Mouse (Mus musculus) adrenal gland, postnatal 4 days (tissue): ENCODE data around the gene Olfr1217. TPM values are rescaled to one million over a fixed set of nuclear protein-coding genes. Genes with fewer than 3 reads are reported as not detected.
"Not testable (repeated sequence)": the region's sequence is repeated elsewhere in the genome, so short reads cannot be mapped to it uniquely, and the experiment has no call there.

ENCODE experiments used
- DNase-seq, 2 experiments: peaks; one replicate each; pipeline ENCODE4 v3.0.0; 2021 to 2022; ENCODE audit warnings: low spot score in 2 of 2, mixed read lengths in 2 of 2
- long read RNA-seq, 2 experiments: library from polyadenylated mRNA; stranded (forward); transcript quantifications; one replicate each; pipeline ENCODE4 v2.0.0; 2021
- total RNA-seq, 2 experiments: library from RNA; stranded (reverse); gene quantifications; 2 replicates each; pipeline ENCODE4 v1.2.3; 2021

Olfr1217 gene
- total RNA-seq: not detected
- long read RNA-seq, experiment 1: 0 reads
- long read RNA-seq, experiment 2: 0 reads

DNA sequence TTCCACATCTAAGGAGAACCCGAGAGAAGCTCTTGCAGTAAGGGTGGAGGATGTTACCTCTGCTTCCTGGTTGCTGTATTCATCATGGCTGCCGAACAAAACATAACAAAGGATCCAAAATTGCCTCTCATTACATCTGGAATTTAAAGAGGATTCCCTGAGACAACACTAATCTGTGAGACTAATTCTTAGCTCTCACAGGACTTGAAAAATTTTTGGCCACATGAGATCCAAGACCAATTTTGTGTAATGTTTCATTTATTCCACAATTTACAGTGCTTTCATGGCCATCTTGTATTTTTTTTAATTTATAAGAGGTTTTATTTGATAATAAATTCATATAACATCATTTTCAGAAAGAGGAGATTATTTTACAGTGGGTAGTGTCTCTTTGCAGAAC lies at the start of gene Olfr1217:
TSS of gene Olfr1217 (minus strand) at position 101 of the 400 bp plus-strand sequence.
- DNase-seq: no peak

DNA sequence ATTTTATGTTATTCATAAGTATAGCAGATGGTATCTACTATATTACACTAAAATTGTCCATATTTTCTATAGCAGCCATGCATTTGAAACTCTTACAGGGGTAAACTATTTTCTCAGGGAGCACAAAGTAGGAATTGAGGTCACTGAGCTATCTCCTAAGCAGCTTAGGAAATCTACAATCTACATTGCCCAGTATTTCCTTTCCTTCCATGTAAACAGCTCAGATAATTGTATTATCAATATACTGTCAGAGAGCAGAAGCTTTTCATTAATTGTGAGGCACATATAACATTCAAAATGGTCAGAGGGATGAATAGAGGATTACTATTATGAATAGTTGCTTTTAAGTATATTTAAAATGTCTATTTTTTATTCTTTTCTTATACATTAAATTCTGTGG lies 49.6 kb upstream of the Olfr1217 start:
- no peak for DNase-seq

DNA sequence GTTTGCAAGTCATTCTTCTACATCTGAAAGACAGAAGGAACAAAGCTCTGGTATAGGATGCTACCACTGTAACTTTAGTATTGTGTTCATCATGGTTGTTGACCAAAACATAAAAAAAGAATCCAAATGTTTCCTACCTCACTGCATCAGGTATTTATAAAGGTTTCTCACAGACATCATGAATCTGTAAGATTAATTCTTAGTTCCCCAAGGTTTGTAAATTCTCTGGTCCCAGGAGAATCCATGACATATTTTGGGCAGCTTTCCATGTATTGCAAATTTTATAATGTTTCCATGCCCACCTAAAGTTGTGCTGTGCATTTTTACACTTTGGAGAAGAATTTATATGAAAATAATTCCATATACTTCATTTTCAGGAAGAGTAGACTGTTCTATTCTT lies 29.2 kb upstream of the Olfr1217 start, which contains the start of gene Olfr1218:
TSS of gene Olfr1218 (minus strand) at position 101 of the 400 bp plus-strand sequence.
- DNase-seq: no peak

DNA sequence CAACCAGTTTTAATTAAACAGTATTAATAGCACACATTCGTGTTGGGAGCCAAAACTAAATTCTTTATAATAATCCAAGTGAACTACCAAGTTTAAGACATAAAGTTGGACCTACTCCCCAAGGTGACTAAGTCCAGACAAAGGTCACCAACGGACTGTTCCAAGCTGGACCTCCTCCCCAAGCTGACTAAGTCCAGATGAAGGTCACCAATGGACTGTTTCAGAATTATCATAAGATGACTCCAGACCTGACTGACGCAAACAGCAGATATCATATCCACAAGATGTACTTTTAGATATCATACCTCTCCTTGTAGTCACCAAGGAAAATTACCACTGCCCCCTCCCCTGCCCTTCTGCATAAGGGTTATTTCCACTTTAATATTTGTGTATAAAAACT lies 10.4 kb downstream of the Olfr1217 start:
- DNase-seq: not testable (repeated sequence)

DNA sequence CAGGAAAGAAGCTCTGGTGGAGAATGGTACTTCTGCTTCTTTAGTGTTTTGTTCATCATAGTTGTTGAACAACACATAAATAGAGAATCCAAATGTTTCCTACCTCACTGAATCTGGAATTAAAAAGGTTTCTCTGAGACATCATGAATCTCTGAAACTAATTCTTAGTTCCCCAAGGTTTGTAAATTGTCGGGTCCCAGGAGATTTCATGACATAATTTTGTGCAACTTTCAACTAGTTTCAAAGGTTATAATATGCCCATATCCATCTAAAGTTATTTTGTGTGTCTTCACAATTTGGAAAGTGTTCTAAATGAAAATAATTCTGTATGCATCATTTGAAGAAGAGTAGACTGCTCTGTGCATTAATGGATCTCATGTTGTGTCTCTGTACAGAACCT lies 13.6 kb downstream of the Olfr1217 start, which contains the start of gene Olfr1216:
TSS of gene Olfr1216 (minus strand) at position 101 of the 400 bp plus-strand sequence.
- DNase-seq: no peak

DNA sequence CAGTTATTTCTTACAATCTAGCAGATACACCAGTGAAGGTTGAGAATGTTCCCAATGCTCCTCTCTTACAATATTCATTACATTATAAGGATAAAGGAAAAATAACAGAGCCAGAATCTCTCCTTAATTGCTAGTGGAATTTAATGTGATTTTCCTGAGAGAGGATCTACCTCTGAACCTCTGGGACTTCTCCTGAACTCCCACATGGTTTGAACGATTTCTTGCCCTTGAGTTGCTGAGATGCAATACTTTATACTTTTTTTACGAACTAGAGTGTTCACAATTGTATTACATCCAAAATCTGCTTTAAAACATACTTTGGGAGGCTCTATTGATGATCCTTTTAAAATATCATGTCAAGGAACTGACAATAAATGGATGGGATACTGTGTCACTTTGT lies 25.0 kb downstream of the Olfr1217 start, which contains the start of gene Olfr1215:
TSS of gene Olfr1215 (minus strand) at position 101 of the 400 bp plus-strand sequence.
- DNase-seq: no peak

DNA sequence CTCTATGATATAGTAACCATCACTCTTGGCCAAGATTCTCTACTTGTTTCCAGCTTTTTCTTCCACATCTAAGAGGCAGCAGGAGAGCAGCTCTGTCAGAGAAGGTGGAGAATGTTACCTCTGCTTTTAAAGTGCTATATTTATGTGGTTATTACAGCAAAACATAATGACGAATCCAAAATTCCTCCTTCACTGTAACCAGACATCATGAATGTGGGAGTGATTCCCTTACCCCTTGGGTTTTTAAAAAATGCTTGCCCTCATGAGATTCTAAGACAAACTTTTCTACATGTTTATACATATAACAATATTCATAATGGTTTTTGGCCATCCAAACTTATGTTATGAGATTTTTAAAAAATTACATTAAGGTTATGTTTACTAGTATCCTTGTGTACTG lies 39.3 kb downstream of the Olfr1217 start, which contains the start of gene Olfr1214:
TSS of gene Olfr1214 (minus strand) at position 101 of the 400 bp plus-strand sequence.
- no peak for DNase-seq

DNA sequence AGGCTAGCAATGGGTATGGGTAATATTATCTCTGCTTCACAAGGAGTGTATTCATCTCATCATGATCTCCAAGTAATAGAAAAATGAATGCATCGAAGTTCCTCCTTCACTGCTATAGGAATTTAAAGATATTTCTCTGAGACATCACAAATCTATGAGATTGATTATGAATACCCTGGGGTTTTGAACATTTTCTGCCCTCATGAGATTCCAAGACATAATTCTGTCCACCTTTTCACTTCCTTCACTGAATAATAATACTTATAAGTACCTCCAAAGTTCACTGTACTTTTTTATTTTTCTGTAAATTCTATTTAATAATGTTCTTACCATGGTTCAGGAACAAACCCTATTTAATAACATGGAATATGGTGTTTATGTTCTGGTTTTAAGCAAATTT lies 51.7 kb downstream of the Olfr1217 start, which contains the start of gene Gm13762:
TSS of gene Gm13762 (minus strand) at position 101 of the 400 bp plus-strand sequence.
- DNase-seq: no peak

Other genes starting within 250 kb of the Olfr1217 start
- gene Olfr1201, start 239.0 kb downstream of the Olfr1217 start, total RNA-seq: not detected
- not detected for gene Olfr1202, start 217.6 kb downstream of the Olfr1217 start, total RNA-seq
- gene Olfr1205, start 202.3 kb downstream of the Olfr1217 start, total RNA-seq: not detected
- gene Olfr1204, start 182.8 kb downstream of the Olfr1217 start, total RNA-seq: not detected
- not detected for gene Olfr1206, start 168.8 kb downstream of the Olfr1217 start, total RNA-seq
- gene Olfr1208, start 129.8 kb downstream of the Olfr1217 start, total RNA-seq: not detected
- not detected for gene Olfr1209, start 116.9 kb downstream of the Olfr1217 start, total RNA-seq
- gene Olfr1211, start 94.0 kb downstream of the Olfr1217 start, total RNA-seq: not detected
- gene Olfr1212, start 78.1 kb downstream of the Olfr1217 start, total RNA-seq: not detected
- gene Gm13762, start 51.8 kb downstream of the Olfr1217 start, total RNA-seq: not detected
- gene Olfr1214, start 39.4 kb downstream of the Olfr1217 start, total RNA-seq: not detected
- gene Olfr1215, start 25.1 kb downstream of the Olfr1217 start, total RNA-seq: not detected
- not detected for gene Olfr1216, start 13.7 kb downstream of the Olfr1217 start, total RNA-seq
- gene Olfr1218, start 29.1 kb upstream of the Olfr1217 start, total RNA-seq: not detected
- not detected for gene Olfr1219, start 51.4 kb upstream of the Olfr1217 start, total RNA-seq
- not detected for gene Olfr1220, start 74.8 kb upstream of the Olfr1217 start, total RNA-seq
- gene Olfr1221, start 85.2 kb upstream of the Olfr1217 start, total RNA-seq: not detected
- gene Olfr1222, start 101.0 kb upstream of the Olfr1217 start, total RNA-seq: not detected
- gene Olfr1223, start 119.5 kb upstream of the Olfr1217 start, total RNA-seq: not detected
- not detected for gene Olfr1224-ps1, start 132.0 kb upstream of the Olfr1217 start, total RNA-seq
- not detected for gene Olfr1225, start 142.6 kb upstream of the Olfr1217 start, total RNA-seq
- not detected for gene Olfr1226, start 168.0 kb upstream of the Olfr1217 start, total RNA-seq
- not detected for gene Olfr1228, start 222.0 kb upstream of the Olfr1217 start, total RNA-seq